ENCODE assay signal across 8 mouse cellular contexts in genomic region chr15:91709207-91710130, GRCm38 (mm10). TPM values are rescaled to one million over a fixed set of nuclear protein-coding genes. Genes with fewer than 3 reads are reported as not detected.
DNase-seq lines count a peak whose midpoint lies in the region; ATAC-seq and TF ChIP-seq lines count a peak whose summit lies in the region.

No protein-coding gene starts in this region.

- H3K4me2 ChIP-seq in heart, embryonic 14.5 days (ENCODE audit: low read length) = peak overlapping the region; percentile 62
- H3K4me2 ChIP-seq in liver, embryonic 12.5 days = peak overlapping the region; percentile 40; the same call in 1 of the 2 replicates

- peaks cover 26% of the 10 kb centered on the region for H3K36me3 ChIP-seq in heart, embryonic 14.5 days (ENCODE audit: control insufficient read depth, insufficient read depth, low read length)
- H3K36me3 ChIP-seq in liver, embryonic 12.5 days = no peaks in the 10 kb centered on the region

- 41% methylated on average over 29 of the region's 29 CpGs for WGBS in heart, embryonic 14.5 days
- 49% methylated on average over 29 of the region's 29 CpGs for WGBS in liver, embryonic 12.5 days (ENCODE audit: insufficient replicate concordance)

- no peaks in the 10 kb centered on the region for H3K9me3 ChIP-seq in heart, embryonic 14.5 days (ENCODE audit: control insufficient read depth, low read length)
- no peaks in the 10 kb centered on the region for H3K9me3 ChIP-seq in liver, embryonic 12.5 days (replicated peaks)

- intact Hi-C loops in heart, postnatal 36 days (cut with DNase I) = no loop called here

- peak; percentile 33; the same call in 1 of the 2 replicates for TF ChIP-seq CTCF in embryonic fibroblast, embryonic 13.5 days (IDR thresholded peaks at IDR 0.05; ENCODE audit: borderline replicate concordance, insufficient read depth, low read length)

- H3K27ac ChIP-seq in heart, embryonic 14.5 days (replicated peaks in 1 of 2; ENCODE audit: control insufficient read depth in 1 of 2, insufficient read depth in 1 of 2, low read depth in 2 of 2, low read length in 2 of 2) = no peak overlapping the region
- H3K27ac ChIP-seq in embryonic fibroblast, embryonic 13.5 days (ENCODE audit: insufficient read depth, low read length) = no peak overlapping the region
- no peak overlapping the region for H3K27ac ChIP-seq in liver, embryonic 12.5 days

- H3K4me3 ChIP-seq in heart, embryonic 14.5 days (ENCODE audit: control insufficient read depth in 1 of 2, insufficient read depth in 1 of 2, low read depth in 1 of 2, low read length in 2 of 2) = peak overlapping the region; percentile 25 to 32
- H3K4me3 ChIP-seq in embryonic fibroblast, embryonic 13.5 days (ENCODE audit: insufficient read depth, low read length) = no peak overlapping the region
- no peak overlapping the region for H3K4me3 ChIP-seq in liver, embryonic 12.5 days

- no peak overlapping the region for H3K9ac ChIP-seq in heart, embryonic 14.5 days (ENCODE audit: low read length)
- H3K9ac ChIP-seq in liver, embryonic 12.5 days = no peak overlapping the region

- H3K4me1 ChIP-seq in heart, embryonic 14.5 days (ENCODE audit: control insufficient read depth in 2 of 2, insufficient read depth in 2 of 2, low read length in 2 of 2) = no peaks in the 10 kb centered on the region
- no peaks in the 10 kb centered on the region for H3K4me1 ChIP-seq in embryonic fibroblast, embryonic 13.5 days (ENCODE audit: control insufficient read depth, insufficient read depth, low read length)
- no peaks in the 10 kb centered on the region for H3K4me1 ChIP-seq in liver, embryonic 12.5 days

- H3K27me3 ChIP-seq in heart, embryonic 14.5 days (ENCODE audit: control insufficient read depth, insufficient read depth, low read length) = no peaks in the 10 kb centered on the region
- no peaks in the 10 kb centered on the region for H3K27me3 ChIP-seq in liver, embryonic 12.5 days (replicated peaks)

- ATAC-seq in heart, embryonic 14.5 days (ENCODE audit: insufficient number of reproducible peaks, insufficient read depth, low FRiP score, low read depth) = no peak
- no peak for ATAC-seq in liver, embryonic 12.5 days
- ATAC-seq in activated CD4-positive, CD25-positive, alpha-beta regulatory T cell, adult 4 months = no peak

- DNase-seq in heart, postnatal 36 days = no peak
- peak; percentile 67 for DNase-seq in R1 (ENCODE audit: low read depth, low spot score)
- DNase-seq in urinary bladder, postnatal 10 days (ENCODE audit: low spot score) = no peak
- DNase-seq in lung, postnatal 4 days = no peak

- TF ChIP-seq POLR2A in embryonic fibroblast, embryonic 13.5 days (IDR thresholded peaks at IDR 0.05; ENCODE audit: low read depth, low read length) = no peak

RNA-seq across cellular contexts. Expression of gene Lrrk2, which starts 36.5 kb away (rescaled TPM):
- polyA plus RNA-seq in heart, embryonic 14.5 days (2014; fragmentation: Nextera tagmentation; extraction: Ambion mirVana) = 6.6 and 8.3 TPM in 2 replicates
- total RNA-seq in heart, postnatal 36 days (2021) = 10 to 100 TPM; 12.5 to 14.3 TPM
- polyA plus RNA-seq in embryonic fibroblast, embryonic 13.5 days (2011; ENCODE audit: insufficient read length, low read depth, missing spikeins) = 29.8 and 35.0 TPM in 2 replicates
- 1.6 and 2.0 TPM in 2 replicates for polyA plus RNA-seq in liver, embryonic 12.5 days (2016; fragmentation: Nextera tagmentation; extraction: Ambion mirVana)
- polyA plus RNA-seq in activated CD4-positive, CD25-positive, alpha-beta regulatory T cell, adult 4 months (2017; shearing (Covaris generic)) = under 1 TPM in 1 of 2 experiments, not detected in 1; 0.25 TPM

Comparison
In these comparisons a context has a peak if more than half of its experiments do, and no peak if none do; other contexts are left out.
1. H3K4me3 ChIP-seq: peak in heart, embryonic 14.5 days (2 of 2); none in embryonic fibroblast, embryonic 13.5 days (single experiment) and liver, embryonic 12.5 days (single experiment).